Mouse (Mus musculus) mouse embryonic stem cell (cell line): ENCODE data around the gene Usp33.

Experiments used
- in situ Hi-C, 2 experiments: fragments of 300-500 bp; cut with MboI; formaldehyde crosslinking; loops; 1 replicate in 1 of 2; 3 replicates in 1 of 2; pipeline ENCODE4 v1.14.3; 2019 to 2020; ENCODE audit warnings: low sequenced_read_pairs in 2 of 2, low pct_unique_long_range_greater_than_20kb in 1 of 2, mixed read lengths in 1 of 2; ENCODE audit not compliant: unreplicated experiment in 1 of 2

Gene Usp33

DNA sequence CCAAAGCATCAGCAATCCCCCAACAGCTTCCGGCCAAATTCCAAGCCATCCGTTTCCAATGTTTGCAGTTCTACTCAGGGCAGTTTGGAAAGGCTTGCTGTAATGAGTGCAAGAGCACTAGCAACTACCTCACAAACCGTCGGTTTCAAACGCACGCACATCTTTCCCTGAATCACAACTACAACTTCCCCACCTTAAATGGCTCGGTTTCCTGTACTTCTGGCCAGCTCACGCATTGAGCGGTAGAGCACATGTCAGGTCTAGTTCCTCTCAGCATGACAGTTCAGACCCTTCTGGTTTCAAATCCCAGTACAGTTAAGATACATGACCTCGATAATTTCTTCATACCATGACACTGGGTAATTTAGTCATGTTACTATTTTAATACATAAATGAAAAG, 12.6 kb upstream of the Usp33 start:
- in situ Hi-C loops, result no loop called here

DNA sequence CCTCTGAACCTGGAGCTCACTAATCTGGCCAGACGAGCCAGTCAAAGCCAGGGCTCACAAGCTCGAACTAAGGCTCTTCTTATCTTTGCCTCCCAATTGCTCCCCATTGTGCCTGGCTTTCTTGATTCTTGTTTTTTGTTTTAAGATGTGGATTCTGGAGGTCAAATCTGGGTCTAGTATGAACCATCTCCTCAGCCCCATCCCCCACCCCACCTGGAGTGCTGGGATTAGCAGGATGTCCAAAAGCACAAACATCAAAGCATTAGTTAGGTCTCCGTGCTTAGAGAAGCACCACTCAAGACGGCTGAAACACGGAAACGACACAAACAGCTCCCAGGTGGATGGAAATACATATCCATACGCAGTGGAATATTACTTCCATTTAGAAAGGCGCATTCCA, 10.2 kb upstream of the Usp33 start:
- in situ Hi-C loops, result no loop called here

DNA sequence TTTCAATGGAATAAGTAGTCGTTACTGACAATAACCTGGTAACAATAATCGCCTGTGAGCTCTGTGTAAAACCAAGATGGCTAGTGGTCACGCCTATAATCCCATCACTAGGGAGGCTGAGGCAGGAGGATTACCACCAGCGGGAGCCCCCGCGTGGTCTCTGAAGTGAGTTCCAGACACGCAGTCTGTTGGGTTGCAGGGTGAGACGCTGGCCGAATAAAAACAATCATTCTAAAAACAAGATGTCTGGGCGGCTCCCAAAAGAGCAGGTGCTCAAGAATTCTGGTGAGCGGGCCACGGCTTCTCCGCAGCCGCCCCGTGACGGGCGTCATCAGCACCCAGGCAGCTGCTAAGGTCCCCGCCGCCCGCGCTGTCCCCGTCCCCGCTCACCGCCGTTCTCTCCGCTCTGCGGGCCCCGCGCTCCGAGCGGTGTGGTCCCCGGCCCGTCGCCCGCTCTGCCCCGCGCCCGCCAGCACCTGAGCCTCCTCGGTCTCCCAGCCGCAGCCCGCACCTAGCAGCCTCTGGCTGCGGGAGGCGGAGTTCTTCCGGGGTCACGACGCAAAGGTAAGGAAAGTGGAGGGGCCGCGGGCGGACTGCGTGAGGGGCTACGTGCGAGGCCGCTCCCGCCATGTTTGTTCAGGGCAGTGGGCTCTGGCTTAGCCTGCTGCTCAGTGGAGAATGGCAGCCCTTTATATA, 6.3 kb upstream of the Usp33 start, which contains the start of gene Miga1:
Gene Miga1 (minus strand): TSS at position 546 of the 696 bp plus-strand sequence.
- in situ Hi-C loops, result no loop called here

DNA sequence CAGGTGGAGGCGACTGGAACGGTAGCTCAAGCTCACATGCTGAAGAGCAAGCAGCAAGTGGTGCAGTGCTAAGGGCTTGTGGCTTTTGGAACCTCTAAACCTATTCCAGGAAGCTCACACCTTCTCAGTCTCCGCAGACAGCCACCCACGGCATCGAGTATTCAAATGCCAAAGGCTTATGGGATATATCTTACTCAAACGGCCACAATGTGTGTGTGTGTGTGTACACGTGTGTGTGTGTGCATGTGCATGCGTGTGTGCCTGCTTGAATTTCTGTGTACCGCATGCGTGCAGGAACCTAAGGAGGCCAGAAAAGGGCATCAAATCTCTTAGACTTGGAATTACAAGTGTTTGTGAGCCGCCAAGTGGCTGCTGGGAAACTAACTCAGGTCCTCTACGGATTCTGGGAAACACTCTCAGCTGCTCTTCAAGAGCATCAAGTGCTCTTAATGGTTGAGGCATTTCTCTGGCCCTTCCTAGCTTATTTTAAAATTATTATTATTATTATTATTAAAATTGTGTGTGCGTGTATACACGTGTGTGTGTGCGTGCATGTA, 3.2 kb upstream of the Usp33 start:
- in situ Hi-C loops, result no loop called here

DNA sequence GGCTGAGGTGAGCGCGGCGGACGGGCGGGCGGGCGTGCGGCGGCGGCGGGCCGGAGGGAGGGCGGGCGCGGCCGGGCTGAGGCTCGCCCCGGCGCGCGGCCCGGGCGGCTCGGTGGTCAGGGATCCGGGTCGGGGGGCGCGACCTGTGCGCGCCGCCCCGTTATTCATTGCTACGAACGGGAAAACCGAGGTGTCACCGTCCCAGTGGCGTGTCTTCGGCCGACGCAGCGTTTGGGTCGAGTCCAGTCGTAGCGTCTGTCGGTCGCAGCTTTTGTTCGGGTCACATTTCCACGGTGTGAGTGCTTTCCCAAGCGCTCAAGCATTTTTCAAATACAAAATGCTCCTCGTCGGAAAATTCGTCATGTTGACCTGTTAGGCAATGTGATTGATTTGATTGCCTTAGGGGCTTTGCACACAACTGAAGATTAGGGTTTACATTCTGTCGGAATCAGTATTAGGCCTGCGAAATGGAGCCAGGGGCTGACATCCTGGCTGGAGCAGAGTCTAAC, 409 bp downstream of the Usp33 start:
- in situ Hi-C loops, result no loop called here

DNA sequence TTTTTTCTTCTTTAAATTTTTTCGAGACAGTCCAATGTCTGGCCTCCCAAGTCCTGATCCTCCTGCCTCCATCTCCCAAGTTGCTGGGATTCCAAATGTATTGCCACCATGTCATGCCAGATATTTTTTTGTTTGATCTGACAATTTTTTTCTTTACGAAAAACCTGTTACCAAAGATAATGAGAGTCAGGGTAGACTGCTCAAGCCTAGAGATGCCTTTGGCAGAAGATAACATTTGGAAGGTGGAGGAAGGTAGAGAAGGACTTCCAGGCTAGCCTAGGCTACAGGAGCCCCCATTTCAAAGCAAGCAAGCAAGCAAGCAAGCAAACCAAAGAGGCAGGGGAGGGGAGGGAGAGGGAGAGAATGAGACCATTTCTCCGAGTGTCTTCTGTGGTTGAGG, 949 bp downstream of the Usp33 start:
- in situ Hi-C loops, result no loop called here

DNA sequence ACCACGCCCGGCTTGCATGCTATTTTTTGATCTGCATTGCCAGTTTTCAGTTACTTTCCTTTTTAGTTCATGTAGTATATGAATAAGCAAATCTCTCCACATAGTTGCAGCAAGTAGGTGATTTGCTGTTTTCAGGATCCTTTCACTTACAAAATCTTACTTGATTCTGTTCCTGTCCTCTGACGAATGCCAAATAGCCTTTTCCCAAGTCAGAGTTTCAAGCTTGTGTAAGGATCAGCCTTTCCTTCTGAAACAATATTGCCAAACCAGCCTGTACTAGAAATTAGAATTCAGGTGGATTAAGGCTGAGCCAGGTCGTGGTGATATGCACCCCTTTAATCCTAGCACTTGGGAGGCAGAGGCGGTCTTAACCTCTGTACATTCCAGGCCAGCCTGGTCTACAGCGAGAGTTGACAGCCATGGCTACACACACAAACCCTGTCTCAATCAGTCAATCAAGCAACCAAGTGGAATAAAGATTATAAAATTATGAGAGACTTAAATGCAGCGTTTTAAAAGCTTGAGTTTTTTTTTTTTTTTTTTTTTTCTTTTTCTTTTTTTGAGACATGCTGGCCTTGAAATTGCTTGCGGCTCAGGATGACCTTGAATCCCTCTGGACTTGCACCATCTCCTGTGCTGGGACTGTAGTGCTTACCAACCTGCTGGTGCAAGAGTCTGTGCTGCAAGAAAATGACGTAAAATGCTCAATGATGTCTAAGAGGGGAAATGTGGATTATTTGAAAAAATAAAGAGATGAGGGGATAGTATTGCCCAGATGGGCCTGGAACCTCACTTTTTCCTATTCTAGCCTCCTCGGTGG, 1.9 kb downstream of the Usp33 start:
- in situ Hi-C loops, result no loop called here

DNA sequence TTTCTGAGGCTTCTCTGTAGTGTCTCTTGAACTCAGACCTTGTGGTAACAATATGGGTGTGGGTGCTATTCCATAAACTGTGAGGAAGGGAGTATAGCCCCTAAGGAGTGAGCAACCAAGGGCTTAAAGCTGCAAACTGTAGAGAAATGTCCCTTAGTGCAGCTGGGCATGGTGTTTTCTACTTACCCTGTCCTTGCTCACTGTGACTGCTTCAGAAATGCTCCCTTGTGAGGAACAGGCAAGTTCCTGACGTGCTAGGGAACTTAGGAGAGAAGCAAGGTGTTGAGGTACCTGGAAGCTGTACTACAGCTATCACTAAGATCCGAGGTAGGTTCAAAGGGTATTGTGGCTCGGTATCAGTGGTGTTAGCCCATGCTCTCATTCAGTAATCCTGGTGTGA, 4.2 kb downstream of the Usp33 start:
- in situ Hi-C loops, result no loop called here

DNA sequence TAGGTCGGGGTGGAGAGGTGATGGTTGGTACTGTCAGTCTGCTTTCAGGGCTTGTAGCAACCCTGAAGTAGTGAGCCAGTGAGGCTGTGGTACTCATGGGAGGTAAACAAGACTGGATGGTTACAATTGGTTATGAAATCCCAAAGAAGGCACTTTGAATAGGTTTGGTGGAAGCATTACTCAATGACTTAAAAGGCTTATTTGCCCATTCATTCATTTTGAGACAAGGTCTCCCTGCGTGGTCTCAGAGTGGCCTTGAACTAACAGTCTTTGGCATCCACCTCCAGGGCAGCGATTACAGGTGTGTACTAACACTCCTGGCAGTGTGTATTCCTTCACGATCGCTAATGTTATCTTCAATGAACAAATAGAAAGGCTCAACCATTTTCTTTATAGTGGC, 4.7 kb downstream of the Usp33 start:
- in situ Hi-C loops, result no loop called here

DNA sequence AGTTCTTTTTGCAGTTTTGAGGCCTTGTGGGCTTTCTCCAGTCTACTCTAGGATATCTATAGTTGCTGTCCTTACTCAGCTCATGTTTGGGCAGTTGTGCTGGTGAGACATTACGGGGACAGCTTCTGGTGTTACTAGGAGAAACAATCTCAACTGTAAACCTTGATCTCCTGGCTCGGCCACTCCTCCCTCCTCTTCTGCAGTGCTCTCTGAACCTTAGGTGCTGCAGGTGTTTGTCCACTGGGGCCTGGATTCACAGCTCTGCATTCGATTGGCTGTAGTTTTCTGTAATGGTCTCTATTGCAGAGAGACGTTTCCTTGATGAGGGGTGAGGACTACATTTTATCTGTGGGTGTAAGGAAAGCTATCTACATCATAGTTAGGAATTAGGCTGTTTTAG, 6.0 kb downstream of the Usp33 start:
- in situ Hi-C loops, result no loop called here

DNA sequence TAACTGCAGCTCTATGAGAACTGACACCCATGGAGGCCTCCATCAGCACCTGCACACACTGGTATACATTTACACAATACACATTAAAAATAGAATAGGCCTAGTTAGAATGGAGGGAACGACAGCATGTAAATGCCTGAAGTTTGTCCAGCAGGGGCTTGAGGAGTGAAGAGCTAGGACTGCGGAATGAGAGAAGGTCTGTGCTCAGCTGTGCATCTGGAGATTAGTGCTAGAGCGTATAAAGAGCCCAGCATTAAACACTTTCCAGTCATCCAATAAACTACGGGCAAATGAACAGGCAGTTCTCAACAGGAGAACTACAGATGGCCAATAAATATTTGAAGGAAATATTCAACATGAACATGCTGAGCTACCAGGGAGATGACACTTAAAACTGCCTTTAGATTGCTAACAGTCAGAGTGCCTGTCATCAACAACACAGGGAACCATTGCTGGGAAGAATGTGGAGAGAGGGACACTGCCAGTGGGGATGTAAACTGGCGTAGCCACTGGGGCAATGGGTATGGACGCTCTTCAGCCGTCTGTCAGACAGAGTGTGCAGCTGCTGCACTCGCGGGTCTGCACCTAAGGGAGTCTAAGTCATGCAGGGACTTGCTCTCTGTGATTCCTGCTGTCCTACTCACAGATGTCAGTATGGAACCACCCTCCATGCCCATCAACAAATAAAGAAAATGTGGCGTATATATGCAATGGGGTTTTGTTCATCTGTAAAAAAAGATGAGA, 7.3 kb downstream of the Usp33 start:
- in situ Hi-C loops, result no loop called here

DNA sequence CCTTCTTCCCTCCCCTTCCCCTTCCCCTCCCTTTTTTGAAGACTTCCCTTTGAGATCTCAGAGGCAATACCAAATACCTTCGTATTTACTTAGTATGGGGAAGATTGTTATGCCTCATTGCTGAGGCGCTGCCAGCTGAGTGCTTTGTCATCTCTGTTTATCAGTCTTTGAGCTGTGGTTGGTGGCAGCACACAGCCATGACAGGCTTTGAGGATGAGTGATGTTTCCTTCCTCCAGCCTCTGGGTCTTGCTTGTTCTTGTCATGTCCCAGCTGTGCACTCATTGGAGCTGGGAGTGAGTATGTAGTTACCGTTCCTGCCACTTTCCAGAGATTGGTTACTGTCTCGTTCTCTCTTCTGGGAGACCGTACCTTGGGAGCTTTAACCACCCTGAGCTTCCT, 9.1 kb downstream of the Usp33 start:
- in situ Hi-C loops, result no loop called here

DNA sequence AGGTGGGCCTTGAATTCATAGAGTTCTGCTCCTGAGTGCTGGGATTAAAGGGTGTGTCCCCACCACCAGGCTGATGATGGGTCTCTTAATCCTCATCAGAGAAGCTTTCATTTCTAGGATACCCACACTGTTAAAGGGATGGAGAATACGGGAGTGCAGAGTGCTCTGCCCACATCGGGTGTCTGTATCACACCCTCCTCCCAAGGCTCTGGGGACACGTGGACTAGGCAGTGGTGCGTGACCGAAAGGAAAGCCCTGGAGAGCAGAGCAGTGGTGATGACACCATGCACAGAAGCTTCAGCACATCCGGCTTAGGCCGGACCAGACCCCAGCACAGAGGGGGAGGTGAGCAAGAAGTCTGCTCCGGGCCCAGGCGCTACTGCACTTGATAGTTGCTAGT, 10.5 kb downstream of the Usp33 start:
- in situ Hi-C loops, result no loop called here

DNA sequence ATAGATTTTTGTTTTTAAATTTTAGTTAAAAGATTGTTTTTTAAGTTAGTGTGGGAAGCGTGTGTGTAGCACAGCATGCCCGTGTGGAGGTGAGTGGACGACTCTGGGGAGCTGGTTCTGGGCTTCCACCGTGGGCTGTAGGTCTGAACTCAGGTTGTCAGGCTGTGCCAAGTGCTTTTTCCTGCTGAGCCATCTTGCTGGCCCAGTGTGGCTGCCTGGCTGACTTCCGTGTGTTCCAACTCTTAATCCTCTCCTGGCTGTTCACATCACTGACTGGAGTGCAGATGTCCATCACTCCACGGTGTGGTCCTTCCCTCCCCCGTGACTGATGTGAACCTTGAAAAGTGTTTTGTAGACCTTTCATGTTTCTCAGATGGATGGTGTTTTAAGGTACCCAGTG, 12.9 kb downstream of the Usp33 start:
- in situ Hi-C loops, result no loop called here

DNA sequence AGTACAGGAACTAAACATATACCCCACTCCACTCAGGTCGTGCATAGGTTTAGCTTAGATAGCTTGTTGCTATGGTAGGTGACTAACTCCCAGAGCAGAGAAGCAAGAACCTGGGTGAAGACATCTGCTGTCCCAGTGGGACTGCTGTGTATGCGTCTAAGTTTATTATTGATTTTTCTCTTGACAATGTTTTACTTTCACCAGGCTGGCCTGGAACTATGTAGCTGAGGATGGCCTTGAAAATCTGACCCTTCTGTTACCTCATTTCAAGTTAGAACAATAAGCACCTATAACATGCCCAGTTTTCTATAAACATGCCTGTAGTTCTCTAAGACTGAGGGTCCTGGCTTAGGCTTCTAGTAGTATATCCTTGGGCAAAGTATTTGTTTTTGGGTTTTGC, 17.9 kb downstream of the Usp33 start:
- in situ Hi-C loops, result no loop called here

DNA sequence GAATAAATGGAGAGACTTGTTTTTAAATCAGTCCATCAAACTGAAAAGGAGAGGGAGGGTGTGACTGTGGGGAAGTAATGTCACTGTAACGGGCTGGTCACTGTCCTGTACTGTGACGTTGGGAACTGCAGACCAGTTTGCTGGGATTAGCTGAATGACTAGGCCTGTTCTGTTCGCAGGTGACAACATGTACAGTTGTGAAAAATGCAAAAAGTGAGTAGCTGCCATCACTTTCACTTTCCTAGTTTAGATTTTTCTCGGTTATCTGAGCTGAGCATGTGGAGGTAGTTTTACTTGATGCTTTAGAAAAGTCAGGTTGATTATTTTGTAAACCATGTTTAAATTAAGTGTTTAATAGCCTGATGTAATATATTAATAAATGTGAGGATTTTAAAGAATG, 29.8 kb downstream of the Usp33 start:
- in situ Hi-C loops, result no loop called here

DNA sequence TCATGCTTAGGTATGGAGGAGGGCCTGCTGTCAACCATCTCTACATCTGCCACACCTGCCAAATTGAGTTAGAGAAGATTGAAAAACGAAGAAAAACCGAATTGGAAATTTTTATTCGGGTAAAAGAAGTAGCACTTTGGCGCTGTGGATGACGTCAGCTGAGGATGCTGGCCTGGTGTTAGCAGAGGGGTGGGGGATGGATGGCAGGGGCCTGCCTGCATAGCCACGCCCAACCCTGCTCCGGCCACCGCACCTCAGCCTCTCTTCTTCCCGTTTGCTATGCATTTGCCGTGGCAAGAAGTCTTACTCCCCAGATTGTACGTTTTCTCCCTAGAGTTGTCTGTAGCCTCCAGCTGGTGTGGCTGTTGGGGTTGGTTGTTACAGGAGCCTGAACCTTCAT, 37.8 kb downstream of the Usp33 start:
- in situ Hi-C loops, result no loop called here

DNA sequence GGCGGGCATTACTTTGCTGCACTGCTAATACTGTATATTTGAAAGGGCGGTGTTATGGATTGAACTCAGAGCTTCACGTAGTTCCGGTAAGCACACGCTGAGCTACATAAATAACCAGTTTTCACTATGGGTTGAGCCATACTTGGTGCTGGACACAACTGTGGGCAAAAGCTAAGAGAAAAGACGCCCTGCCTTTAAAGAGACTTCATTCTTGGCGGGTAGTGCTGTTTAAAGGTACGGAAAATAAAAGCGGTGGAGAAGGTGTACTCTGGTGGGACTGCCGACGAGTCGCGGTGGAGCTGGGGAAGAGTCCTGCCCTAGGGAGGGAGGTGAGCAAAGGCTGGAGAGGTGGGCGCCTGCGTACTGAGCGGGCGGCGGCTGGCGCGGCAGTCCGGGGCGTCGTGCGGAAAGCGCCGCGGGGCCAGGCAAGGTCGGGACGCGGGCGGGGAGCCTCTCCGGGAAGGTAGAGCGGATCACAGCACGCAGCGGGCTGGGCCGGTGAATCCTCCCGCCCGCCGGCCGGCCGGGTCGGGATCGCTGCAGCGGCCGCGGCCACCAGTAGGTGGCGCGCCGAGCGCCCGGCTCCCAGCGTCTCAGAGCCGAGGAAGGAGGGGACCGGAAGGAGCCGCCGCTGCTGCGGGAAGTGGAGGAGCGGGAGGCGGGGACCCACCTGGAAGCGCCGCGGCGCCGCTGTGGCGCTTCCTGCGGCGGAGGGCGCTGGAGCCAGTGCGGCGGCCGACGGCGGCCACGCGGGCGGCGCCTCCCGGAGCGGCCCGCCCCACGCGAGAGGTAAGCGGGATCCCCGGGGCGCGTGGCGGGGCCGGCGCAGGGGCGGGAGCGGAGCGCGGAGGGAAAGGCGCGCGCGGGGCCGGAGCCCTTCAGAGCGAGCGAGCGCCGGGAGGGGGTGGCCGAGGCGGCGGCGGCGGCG, 49.3 kb downstream of the Usp33 start, which contains the start of gene Zzz3:
Gene Zzz3 (plus strand): TSS at position 124 of the 928 bp plus-strand sequence.
- in situ Hi-C loops, result no loop called here
